Mouse (Mus musculus) G1E-ER4 (cell line): ENCODE data around the gene Hcrt. TPM values are rescaled to one million over a fixed set of nuclear protein-coding genes. Genes with fewer than 3 reads are reported as not detected.
A peak's percentile ranks its signal among the peaks of the same experiment; 100 is the strongest.

Experiments
- GATA1 ChIP-seq: IDR thresholded peaks from one replicate; pipeline ENCODE4 v1.8.0; 2012; ENCODE audit warnings: low read length, inconsistent platforms
- polyA plus RNA-seq: library from polyadenylated mRNA; stranded (reverse); fragments of >175 nt; gene quantifications from 2 replicates; pipeline ENCODE4 v1.2.3, GENCODE M21; 2012

Gene Hcrt
- polyA plus RNA-seq, 1 experiment: not detected

- TF ChIP-seq GATA1: no peak
Observed at GRCm38 (mm10) chr11:100724919-100725512, 37.7 kb downstream of the Hcrt start.

- no peak for TF ChIP-seq GATA1
Observed at GRCm38 (mm10) chr11:100722493-100723028, 40.2 kb downstream of the Hcrt start.

- peak; percentile 46 for TF ChIP-seq GATA1
Observed at GRCm38 (mm10) chr11:100721776-100722492, 40.8 kb downstream of the Hcrt start.

- no peak for TF ChIP-seq GATA1
Observed at GRCm38 (mm10) chr11:100721254-100721653, 41.5 kb downstream of the Hcrt start.

- no peak for TF ChIP-seq GATA1
Observed at GRCm38 (mm10) chr11:100720345-100720744, 42.4 kb downstream of the Hcrt start.

- TF ChIP-seq GATA1: no peak
Observed at GRCm38 (mm10) chr11:100719893-100720292, 42.8 kb downstream of the Hcrt start.

- no peak for TF ChIP-seq GATA1
Observed at GRCm38 (mm10) chr11:100719312-100719711, 43.4 kb downstream of the Hcrt start.

GRCm38 (mm10) chr11:100718866-100719265, 43.9 kb downstream of the Hcrt start:
- TF ChIP-seq GATA1: no peak

- no peak for TF ChIP-seq GATA1
Observed at GRCm38 (mm10) chr11:100718462-100718861, 44.3 kb downstream of the Hcrt start.

- TF ChIP-seq GATA1: no peak
Observed at GRCm38 (mm10) chr11:100716649-100717048, 46.1 kb downstream of the Hcrt start.

GRCm38 (mm10) chr11:100714948-100715347, 47.8 kb downstream of the Hcrt start:
- no peak for TF ChIP-seq GATA1

GRCm38 (mm10) chr11:100714534-100714915, 48.2 kb downstream of the Hcrt start:
- TF ChIP-seq GATA1: no peak

GRCm38 (mm10) chr11:100713735-100714533, 48.8 kb downstream of the Hcrt start, which contains the start of gene Hspb9:
TSS of gene Hspb9 (plus strand) at chr11:100713850.
- no peak for TF ChIP-seq GATA1

GRCm38 (mm10) chr11:100713174-100713573, 49.6 kb downstream of the Hcrt start:
- no peak for TF ChIP-seq GATA1

GRCm38 (mm10) chr11:100711783-100712615, 50.7 kb downstream of the Hcrt start, which contains the start of gene Kat2a:
TSS of gene Kat2a (minus strand) at chr11:100712465.
- no peak for TF ChIP-seq GATA1

Other genes with a start within 250 kb of the Hcrt start
- 24.4 and 80.2 TPM in 2 replicates for gene Acly, start 234.9 kb downstream of the Hcrt start, polyA plus RNA-seq
- 0.03 TPM in 1 of 2 replicates, not detected in the other for gene Ttc25, start 217.3 kb downstream of the Hcrt start, polyA plus RNA-seq
- gene Cnp, start 188.0 kb downstream of the Hcrt start, polyA plus RNA-seq: 2.9 and 3.7 TPM in 2 replicates
- 52.6 and 60.7 TPM in 2 replicates for gene Nkiras2, start 143.7 kb downstream of the Hcrt start, polyA plus RNA-seq
- gene Dnajc7, start 142.8 kb downstream of the Hcrt start, polyA plus RNA-seq: 96.0 and 111 TPM in 2 replicates
- gene Zfp385c, start 70.5 kb downstream of the Hcrt start, polyA plus RNA-seq: not detected in 2 replicates
- 1.2 and 2.4 TPM in 2 replicates for gene Dhx58, start 58.7 kb downstream of the Hcrt start, polyA plus RNA-seq
- 87.0 and 106 TPM in 2 replicates for gene Kat2a, start 50.5 kb downstream of the Hcrt start, polyA plus RNA-seq
- gene Hspb9, start 49.1 kb downstream of the Hcrt start, polyA plus RNA-seq: 0.26 and 0.37 TPM in 2 replicates
- 345 and 399 TPM in 2 replicates for gene Rab5c, start 24.7 kb downstream of the Hcrt start, polyA plus RNA-seq
- gene Kcnh4, start 3.0 kb downstream of the Hcrt start, polyA plus RNA-seq: 0.02 TPM in 1 of 2 replicates, not detected in the other
- gene Ghdc, start 8.0 kb upstream of the Hcrt start, polyA plus RNA-seq: 4.4 and 5.2 TPM in 2 replicates
- gene Stat5b, start 87.8 kb upstream of the Hcrt start, polyA plus RNA-seq: 31.6 and 31.7 TPM in 2 replicates
- 23.3 and 27.0 TPM in 2 replicates for gene Stat5a, start 96.4 kb upstream of the Hcrt start, polyA plus RNA-seq
- 10.6 and 22.4 TPM in 2 replicates for gene Stat3, start 176.6 kb upstream of the Hcrt start, polyA plus RNA-seq
- gene Cavin1, start 208.0 kb upstream of the Hcrt start, polyA plus RNA-seq: 0.93 and 1.4 TPM in 2 replicates
- gene Atp6v0a1, start 246.5 kb upstream of the Hcrt start, polyA plus RNA-seq: 50.3 and 55.2 TPM in 2 replicates